Mouse (Mus musculus): Measurements from ENCODE around the gene Arl2bp.
A peak's percentile ranks its signal among the peaks of the same experiment; 100 is the strongest.

DNA sequence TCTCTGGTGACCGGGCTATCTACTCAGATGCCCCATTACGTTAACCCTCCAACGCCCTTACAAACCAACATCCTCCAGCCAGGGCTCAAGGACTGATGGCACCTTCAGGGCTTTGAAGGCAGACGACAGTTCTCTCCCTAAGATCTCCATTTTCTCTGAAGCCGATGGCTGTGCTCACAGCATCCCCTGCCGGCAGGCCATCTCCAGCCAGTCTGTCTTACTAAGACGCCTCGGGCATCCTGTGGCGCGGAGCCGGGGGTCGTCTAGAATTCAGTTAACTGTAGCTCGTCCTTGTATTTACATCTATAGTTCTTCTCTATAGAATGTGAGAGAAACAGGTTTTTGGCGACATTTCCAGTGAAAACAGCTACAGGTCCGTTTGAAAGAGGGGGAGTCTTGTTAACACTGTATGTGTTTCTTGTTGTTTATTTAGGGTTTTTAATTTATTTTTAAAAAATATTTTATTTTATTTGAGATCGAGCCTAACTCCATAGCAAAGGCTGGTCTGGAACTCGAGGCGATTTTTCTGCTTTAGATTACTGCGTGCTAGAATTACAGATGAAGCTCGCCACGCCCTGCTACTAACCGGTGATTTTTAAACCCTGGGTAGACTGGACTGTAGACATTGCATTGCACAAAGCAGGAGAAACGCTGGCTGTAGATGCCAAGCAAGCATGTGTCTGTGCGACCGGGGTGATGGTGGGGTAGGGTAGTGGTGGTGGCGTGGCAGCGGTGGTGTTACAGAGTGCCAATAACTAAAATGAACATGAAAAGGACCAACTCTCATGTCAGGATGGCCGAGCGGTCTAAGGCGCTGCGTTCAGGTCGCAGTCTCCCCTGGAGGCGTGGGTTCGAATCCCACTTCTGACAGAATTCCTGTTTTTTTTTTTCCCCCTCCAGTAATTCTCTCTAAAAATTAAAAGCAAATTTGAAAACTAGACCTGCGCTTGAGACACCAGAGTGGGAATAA is 36.7 kb downstream of the Arl2bp start:
- peak; percentile 84 for TF ChIP-seq CTCF (IDR thresholded peaks at IDR 0.05; ENCODE audit: low read depth, low read length)
- no peak for TF ChIP-seq TAL1 (conservative IDR thresholded peaks at IDR 0.05; ENCODE audit: low read depth, low read length)

Measured in G1E (cell line).